Mouse (Mus musculus): Measurements from ENCODE around the gene Wfdc21. TPM values are rescaled to one million over a fixed set of nuclear protein-coding genes. Genes with fewer than 3 reads are reported as not detected.

Wfdc21 gene
- not detected in 2 replicates for polyA plus RNA-seq (2012; ENCODE audit: insufficient read depth, insufficient read length, low replicate concordance, missing spikeins)

DNA sequence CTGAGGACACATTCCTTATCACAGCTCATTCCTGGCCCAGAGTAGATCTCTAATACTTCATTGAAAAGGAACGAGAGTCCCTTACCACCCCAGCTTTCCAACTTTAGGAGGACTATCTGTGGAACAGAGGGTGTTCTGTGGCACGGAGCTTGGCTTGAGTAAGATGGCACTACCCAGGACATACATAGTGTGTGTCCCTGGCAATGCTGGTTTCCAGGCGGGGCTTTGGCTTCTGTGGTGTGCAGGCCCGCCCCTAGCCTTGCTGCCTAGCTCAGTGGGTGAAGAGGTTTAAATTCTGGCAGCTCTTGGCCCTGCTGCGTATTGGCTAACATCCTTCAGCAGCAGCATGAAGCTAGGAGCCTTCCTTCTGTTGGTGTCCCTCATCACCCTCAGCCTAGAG is at the start of gene Wfdc21:
Gene Wfdc21 (plus strand): TSS at position 260 of the 400 bp plus-strand sequence.
- WGBS, result 75% methylated on average over 5 of the region's 5 CpGs
- no peak within 1 kb of the TSS for H3K4me3 ChIP-seq (ENCODE audit: insufficient read depth, low read depth, low read length)
- TF ChIP-seq CTCF (IDR thresholded peaks at IDR 0.05; ENCODE audit: insufficient read depth, low read depth, low read length), result no peak
- no peak for TF ChIP-seq POLR2A (IDR thresholded peaks at IDR 0.05; ENCODE audit: insufficient read depth, low read depth, low read length)
- H3K27ac ChIP-seq (ENCODE audit: insufficient read depth, low read depth, low read length), result no peak within 1 kb of the TSS
- no peaks in the 10 kb centered on the region for H3K4me1 ChIP-seq (ENCODE audit: control insufficient read depth, insufficient read depth, low read length)

DNA sequence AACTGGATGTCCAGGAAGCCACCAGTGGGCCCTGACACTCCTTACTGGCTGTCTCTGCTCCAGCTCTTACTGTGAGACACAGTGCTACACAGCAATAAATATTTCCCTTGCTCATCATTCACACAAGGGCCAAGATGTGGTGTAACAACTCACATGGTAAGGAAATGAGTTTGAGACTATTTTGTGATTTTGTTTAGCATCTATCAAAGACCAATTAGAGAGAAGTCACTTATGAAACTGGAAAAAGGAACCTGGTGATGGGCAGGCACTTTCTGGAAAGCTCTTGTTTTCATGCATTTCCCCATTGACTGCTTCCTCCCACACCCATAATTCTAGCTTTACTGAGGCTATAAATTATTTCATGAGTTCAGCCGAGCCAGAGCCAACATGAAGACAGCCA is 43.0 kb upstream of the Wfdc21 start, which contains the start of gene Wfdc17:
Gene Wfdc17 (plus strand): TSS at position 287 of the 400 bp plus-strand sequence.
- H3K27ac ChIP-seq (ENCODE audit: insufficient read depth, low read depth, low read length), result no peak within 1 kb of the TSS
- no peaks in the 10 kb centered on the region for H3K4me1 ChIP-seq (ENCODE audit: control insufficient read depth, insufficient read depth, low read length)
- WGBS, result 43% methylated on average over 1 of the region's 1 CpGs
- TF ChIP-seq POLR2A (IDR thresholded peaks at IDR 0.05; ENCODE audit: insufficient read depth, low read depth, low read length), result no peak
- TF ChIP-seq CTCF (IDR thresholded peaks at IDR 0.05; ENCODE audit: insufficient read depth, low read depth, low read length), result no peak
- H3K4me3 ChIP-seq (ENCODE audit: insufficient read depth, low read depth, low read length), result no peak within 1 kb of the TSS

- no peak for TF ChIP-seq CTCF (IDR thresholded peaks at IDR 0.05; ENCODE audit: insufficient read depth, low read depth, low read length)
- TF ChIP-seq POLR2A (IDR thresholded peaks at IDR 0.05; ENCODE audit: insufficient read depth, low read depth, low read length), result no peak
- 68% methylated on average over 4 of the region's 4 CpGs for WGBS
- Histone ChIP-seq H3K27ac (ENCODE audit: insufficient read depth, low read depth, low read length) (no peak within 1 kb of the TSS), H3K4me3 (ENCODE audit: insufficient read depth, low read depth, low read length) (no peak within 1 kb of the TSS), H3K4me1 (ENCODE audit: control insufficient read depth, insufficient read depth, low read length) (no peaks in the 10 kb centered on the region)
These were observed 38.0 kb upstream of the Wfdc21 start, which contains the start of gene Wfdc18 for GRCm38 (mm10) chr11:83708715-83709114. Gene Wfdc18 (plus strand): TSS chr11:83709015.

DNA sequence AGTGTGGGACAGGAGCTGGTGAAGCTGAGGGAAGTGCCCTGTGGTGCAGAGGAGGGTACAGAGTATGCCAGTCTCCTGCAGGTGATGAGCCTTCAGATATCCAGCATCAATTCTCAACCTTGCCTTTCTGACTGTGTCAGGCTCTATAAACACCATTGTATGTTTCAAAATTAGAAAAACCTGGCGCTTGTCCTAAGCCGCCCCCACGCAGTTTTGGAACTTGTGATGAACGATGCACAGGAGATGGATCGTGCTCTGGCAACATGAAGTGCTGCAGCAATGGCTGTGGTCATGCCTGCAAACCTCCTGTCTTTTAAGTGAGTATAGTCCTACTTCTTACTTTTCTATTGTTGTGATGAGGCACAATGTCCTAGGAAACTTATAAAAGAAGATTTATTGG is 37.1 kb upstream of the Wfdc21 start:
- TF ChIP-seq CTCF (IDR thresholded peaks at IDR 0.05; ENCODE audit: insufficient read depth, low read depth, low read length) (no peak), POLR2A (IDR thresholded peaks at IDR 0.05; ENCODE audit: insufficient read depth, low read depth, low read length) (no peak)
- WGBS, result 88% methylated on average over 5 of the region's 5 CpGs

DNA sequence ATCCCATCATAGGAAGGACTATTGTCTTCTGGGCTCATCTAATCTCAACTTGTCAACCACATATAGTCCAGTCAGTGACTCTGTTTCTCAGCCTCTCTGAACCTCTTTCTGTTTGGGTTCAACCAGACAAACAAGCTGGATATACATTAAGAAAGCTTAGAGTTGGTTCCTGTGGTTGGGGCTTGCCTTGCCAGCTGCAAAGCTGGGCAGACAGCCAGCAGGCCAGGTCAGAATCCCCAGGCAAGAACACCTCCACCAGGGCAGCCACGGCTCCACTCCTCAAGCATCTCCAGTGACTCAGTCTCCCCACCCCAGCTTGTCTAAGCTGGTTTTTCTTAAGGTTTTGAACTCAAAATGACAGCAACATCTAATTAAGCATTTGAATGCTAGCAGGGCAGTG is 34.1 kb upstream of the Wfdc21 start:
- WGBS, result 59% methylated on average over 1 of the region's 1 CpGs
- TF ChIP-seq POLR2A (IDR thresholded peaks at IDR 0.05; ENCODE audit: insufficient read depth, low read depth, low read length) (no peak), CTCF (IDR thresholded peaks at IDR 0.05; ENCODE audit: insufficient read depth, low read depth, low read length) (no peak)
- Histone ChIP-seq H3K27ac (ENCODE audit: insufficient read depth, low read depth, low read length) (no peak overlapping the region), H3K4me1 (ENCODE audit: control insufficient read depth, insufficient read depth, low read length) (no peaks in the 10 kb centered on the region), H3K4me3 (ENCODE audit: insufficient read depth, low read depth, low read length) (no peak overlapping the region)

More for the DNA sequence above, 37.1 kb upstream of the Wfdc21 start:
- Histone ChIP-seq H3K4me3 (ENCODE audit: insufficient read depth, low read depth, low read length) (no peak overlapping the region), H3K27ac (ENCODE audit: insufficient read depth, low read depth, low read length) (no peak overlapping the region), H3K4me1 (ENCODE audit: control insufficient read depth, insufficient read depth, low read length) (no peaks in the 10 kb centered on the region)

DNA sequence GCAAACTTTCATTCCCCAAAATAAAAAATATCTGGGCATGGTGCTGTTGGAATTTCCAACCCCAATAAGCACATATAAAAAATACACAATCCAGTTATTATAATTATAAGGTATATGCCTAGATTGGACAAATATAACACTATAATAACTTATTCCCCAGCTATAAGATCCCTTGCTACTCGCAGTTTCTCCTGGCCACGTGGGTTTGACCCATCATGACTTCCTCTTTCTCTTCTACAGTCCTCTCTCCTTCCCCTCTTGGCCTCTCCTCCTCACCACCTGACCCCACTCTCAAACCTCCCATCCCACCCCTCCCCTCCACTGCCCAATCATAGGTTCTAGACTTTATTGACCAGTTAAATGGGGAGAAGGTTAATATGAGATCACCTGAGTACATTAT is 32.8 kb upstream of the Wfdc21 start:
- 76% methylated on average over 2 of the region's 2 CpGs for WGBS
- Histone ChIP-seq H3K4me3 (ENCODE audit: insufficient read depth, low read depth, low read length) (no peak overlapping the region), H3K27ac (ENCODE audit: insufficient read depth, low read depth, low read length) (no peak overlapping the region), H3K4me1 (ENCODE audit: control insufficient read depth, insufficient read depth, low read length) (no peaks in the 10 kb centered on the region)
- no peak for TF ChIP-seq CTCF (IDR thresholded peaks at IDR 0.05; ENCODE audit: insufficient read depth, low read depth, low read length)
- no peak for TF ChIP-seq POLR2A (IDR thresholded peaks at IDR 0.05; ENCODE audit: insufficient read depth, low read depth, low read length)

GRCm38 (mm10) chr11:83717042-83717665 is 29.6 kb upstream of the Wfdc21 start:
- Histone ChIP-seq H3K27ac (ENCODE audit: insufficient read depth, low read depth, low read length) (no peak overlapping the region), H3K4me3 (ENCODE audit: insufficient read depth, low read depth, low read length) (no peak overlapping the region), H3K4me1 (ENCODE audit: control insufficient read depth, insufficient read depth, low read length) (no peaks in the 10 kb centered on the region)
- no peak for TF ChIP-seq CTCF (IDR thresholded peaks at IDR 0.05; ENCODE audit: insufficient read depth, low read depth, low read length)
- TF ChIP-seq POLR2A (IDR thresholded peaks at IDR 0.05; ENCODE audit: insufficient read depth, low read depth, low read length), result no peak
- 84% methylated on average over 6 of the region's 6 CpGs for WGBS

- Histone ChIP-seq H3K27ac (ENCODE audit: insufficient read depth, low read depth, low read length) (no peak overlapping the region), H3K4me1 (ENCODE audit: control insufficient read depth, insufficient read depth, low read length) (no peaks in the 10 kb centered on the region), H3K4me3 (ENCODE audit: insufficient read depth, low read depth, low read length) (no peak overlapping the region)
- TF ChIP-seq POLR2A (IDR thresholded peaks at IDR 0.05; ENCODE audit: insufficient read depth, low read depth, low read length) (no peak), CTCF (IDR thresholded peaks at IDR 0.05; ENCODE audit: insufficient read depth, low read depth, low read length) (no peak)
These were observed 26.0 kb upstream of the Wfdc21 start for GRCm38 (mm10) chr11:83720766-83721165.

DNA sequence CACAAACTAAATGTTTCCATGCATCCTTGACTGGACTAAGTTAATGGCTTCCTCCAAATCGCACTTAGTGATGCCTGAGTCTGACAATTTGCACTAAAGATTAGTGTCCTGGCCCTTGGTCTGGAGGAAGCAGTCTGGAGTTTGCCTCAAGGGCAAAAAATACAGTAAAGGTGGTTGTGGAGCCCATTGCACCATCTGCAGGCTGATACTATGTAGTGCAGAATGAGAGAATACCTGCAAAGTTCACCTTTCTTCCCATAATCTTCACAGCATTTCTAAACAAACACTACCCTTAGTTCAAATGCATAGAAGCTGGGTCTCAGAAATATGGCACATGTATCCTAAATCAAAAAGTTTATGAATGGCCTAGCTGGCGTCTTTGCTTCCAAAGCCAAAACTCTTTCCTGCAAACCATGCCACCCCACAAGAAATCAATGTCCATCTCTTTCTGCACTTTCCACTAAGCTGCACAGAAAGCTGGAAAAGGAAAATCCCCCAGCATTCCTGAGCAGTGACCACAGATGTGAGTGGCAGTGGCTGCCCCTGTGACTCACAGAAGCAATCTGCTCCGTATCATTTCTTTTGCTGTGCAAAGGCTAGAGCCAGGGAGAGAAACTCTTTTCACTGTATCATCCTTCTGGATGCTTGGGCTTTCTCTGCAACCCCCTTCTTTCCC is 17.8 kb upstream of the Wfdc21 start:
- no peak overlapping the region for H3K4me3 ChIP-seq (ENCODE audit: insufficient read depth, low read depth, low read length)
- no peak for TF ChIP-seq CTCF (IDR thresholded peaks at IDR 0.05; ENCODE audit: insufficient read depth, low read depth, low read length)
- no peak for TF ChIP-seq POLR2A (IDR thresholded peaks at IDR 0.05; ENCODE audit: insufficient read depth, low read depth, low read length)
- WGBS, result 67% methylated on average over 3 of the region's 3 CpGs
- H3K27ac ChIP-seq (ENCODE audit: insufficient read depth, low read depth, low read length), result no peak overlapping the region
- no peaks in the 10 kb centered on the region for H3K4me1 ChIP-seq (ENCODE audit: control insufficient read depth, insufficient read depth, low read length)

Data from olfactory bulb, adult 2 months (tissue).